In the genomic region with DNA sequence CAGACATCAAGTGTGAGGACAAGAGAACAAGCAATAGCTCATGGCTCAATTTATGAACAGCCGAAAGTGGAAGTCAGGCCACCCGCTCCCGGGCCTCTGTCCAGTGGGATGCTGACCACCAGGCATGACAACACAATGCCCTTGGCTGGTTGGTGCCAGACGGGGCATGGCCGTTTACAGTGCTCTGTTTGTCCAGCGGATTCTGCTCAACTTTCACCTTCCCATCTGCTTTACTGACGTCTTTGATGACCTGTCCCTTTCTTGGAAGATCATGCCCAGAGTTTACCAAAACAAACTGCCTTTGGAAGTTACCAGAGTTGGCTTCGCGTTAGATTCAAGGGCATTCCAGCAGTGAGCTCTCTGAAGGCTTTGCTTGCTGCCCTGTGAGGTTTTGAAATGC, we compare ENCODE assay signal across 23 mouse cellular contexts.
"Had no signal": no experiment of that assay in that cellular context is flagged by ENCODE, and none has a peak within 500 bp of the region (broad histone marks: within the 10 kb centered on the region; RNA-seq: fewer than 3 reads in every experiment).

No protein-coding gene starts in this region.

- H3K9me3 ChIP-seq: liver, embryonic 12.5 days; liver, embryonic 15.5 days; lung, embryonic 15.5 days; megakaryocyte, embryonic 14.5 days; midbrain, embryonic 15.5 days; neural tube, embryonic 12.5 days; neural tube, embryonic 15.5 days had no signal

- H3K4me3 ChIP-seq: layer of hippocampus, adult 2 months; left cerebral cortex, adult 2 months; liver, embryonic 12.5 days; liver, embryonic 15.5 days; lung, embryonic 15.5 days; megakaryocyte, embryonic 14.5 days; midbrain, embryonic 12.5 days; midbrain, embryonic 15.5 days; neural tube, embryonic 12.5 days; neural tube, embryonic 15.5 days had no signal

- H3K4me1 ChIP-seq: liver, embryonic 12.5 days; liver, embryonic 15.5 days had no signal

- H3K27me3 ChIP-seq: megakaryocyte, embryonic 14.5 days; midbrain, embryonic 15.5 days; neural tube, embryonic 15.5 days had no signal

- H3K36me3 ChIP-seq: liver, embryonic 12.5 days; midbrain, embryonic 15.5 days had no signal

- H3K27ac ChIP-seq: kidney, postnatal 0 days; layer of hippocampus, adult 2 months; left cerebral cortex, adult 2 months; liver, embryonic 12.5 days; liver, embryonic 15.5 days; lung, embryonic 15.5 days; midbrain, embryonic 12.5 days; midbrain, embryonic 15.5 days; neural tube, embryonic 12.5 days; neural tube, embryonic 15.5 days; stomach, postnatal 0 days had no signal

- ATAC-seq: liver, embryonic 12.5 days; midbrain, embryonic 15.5 days had no signal

- DNase-seq: kidney, adult 2 months; layer of hippocampus, adult 9-11 months; layer of hippocampus, postnatal 36 days; lung, adult 18-20 months; lung, postnatal 10 days; lung, postnatal 36 days; right cerebral cortex, postnatal 14 days; right cerebral cortex, postnatal 4 days; thymus, adult 2 months; thymus, postnatal 14 days; thymus, postnatal 4 days had no signal
